Mouse (Mus musculus): ENCODE data around the gene Epas1.

DNA sequence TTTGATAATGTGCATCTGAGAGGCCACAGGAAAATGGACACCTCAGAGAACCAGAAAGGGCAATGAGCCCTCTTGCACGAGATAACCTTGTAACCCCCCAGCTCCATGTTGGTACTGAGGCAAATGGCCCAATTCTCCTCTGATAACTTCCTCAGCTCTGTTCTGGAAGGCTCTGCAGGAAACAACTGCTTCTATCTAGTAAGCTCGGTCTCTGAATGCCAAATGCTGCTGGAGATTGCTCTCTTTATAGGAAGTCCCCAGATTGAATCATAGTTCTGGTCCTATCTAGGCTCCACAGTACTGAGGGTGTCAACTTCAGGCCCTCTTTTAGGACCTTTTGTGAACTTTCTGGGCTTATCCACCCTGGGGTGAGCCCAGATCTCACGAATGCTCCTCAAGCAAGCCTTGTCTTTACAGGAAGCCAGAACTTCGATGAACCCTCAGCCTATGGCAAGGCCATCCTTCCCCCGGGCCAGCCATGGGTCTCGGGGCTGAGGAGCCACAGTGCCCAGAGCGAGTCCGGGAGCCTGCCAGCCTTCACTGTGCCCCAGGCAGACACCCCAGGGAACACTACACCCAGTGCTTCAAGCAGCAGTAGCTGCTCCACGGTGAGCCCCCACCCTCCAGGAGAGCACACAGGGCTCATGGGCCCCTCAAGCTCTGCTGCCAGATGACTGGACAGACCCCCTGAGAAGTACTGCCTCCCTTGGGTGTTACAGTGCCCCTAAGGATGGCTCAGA, 71.8 kb downstream of the Epas1 start:
- no peak for TF ChIP-seq CTCF (IDR thresholded peaks at IDR 0.05; ENCODE audit: low read depth)
- TF ChIP-seq EP300 (IDR thresholded peaks at IDR 0.05; ENCODE audit: low read depth): no peak

Measured in liver, embryonic 14.5 days (tissue).